Mouse (Mus musculus) ES-Bruce4 (cell line): ENCODE measurements around the gene Drd4.

ENCODE experiments used
- CTCF ChIP-seq: IDR thresholded peaks from one replicate; pipeline ENCODE4 v1.8.1; 2011; ENCODE audit warnings: low read depth, low read length
- POLR2A ChIP-seq: IDR thresholded peaks from one replicate; pipeline ENCODE4 v1.8.1; 2011; ENCODE audit warnings: low read length; ENCODE audit not compliant: insufficient read depth

DNA sequence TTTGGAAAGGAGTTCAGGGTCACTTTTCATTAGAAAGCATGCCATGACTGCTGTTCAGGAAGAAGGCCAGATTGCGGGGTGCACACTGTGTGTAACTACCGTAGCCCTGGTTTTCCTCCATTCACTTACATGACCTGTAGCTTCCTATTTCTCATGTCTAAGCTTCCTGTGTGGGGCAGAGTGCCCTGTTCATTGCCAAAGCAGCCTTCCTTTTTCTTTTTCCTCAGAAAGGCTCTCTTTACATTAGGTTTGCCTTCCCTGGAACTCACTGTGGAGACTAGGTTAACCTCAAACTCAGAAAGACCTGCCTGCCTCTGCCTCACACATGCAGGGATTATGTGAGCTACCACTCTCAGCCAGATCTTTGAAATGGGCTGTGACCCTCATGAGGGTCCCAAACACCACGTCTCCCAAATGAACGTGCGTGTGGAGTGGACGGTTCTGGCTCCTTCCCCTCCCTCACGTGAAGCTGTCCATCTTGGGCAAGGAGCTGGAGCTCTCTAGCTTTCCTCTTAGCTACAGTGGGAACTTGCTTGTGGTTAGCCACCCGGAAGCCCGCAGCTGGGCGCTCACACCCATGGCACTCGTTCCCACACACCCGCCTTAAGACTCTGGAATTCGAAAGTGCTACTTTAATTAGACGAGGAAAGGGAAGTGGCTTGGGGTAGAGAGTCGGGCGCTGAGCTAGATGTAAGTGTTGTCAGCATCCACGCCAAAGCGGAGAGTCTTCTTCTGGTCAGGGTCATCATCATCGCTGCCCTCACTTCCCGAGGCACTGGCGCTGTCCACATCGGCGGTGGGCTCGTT is 23.1 kb upstream of the Drd4 start:
- no peak for TF ChIP-seq CTCF
- TF ChIP-seq POLR2A, result no peak
